Mouse (Mus musculus) brain, adult 10 weeks (tissue): ENCODE measurements around the gene Shisa9. TPM values are rescaled to one million over a fixed set of nuclear protein-coding genes. Genes with fewer than 3 reads are reported as not detected.

Experiments
- polyA plus RNA-seq: library from polyadenylated mRNA; stranded (reverse); fragments of 350-450 nt; fragmentation: Illumina TruSeq; extraction: RNeasy Lipid Tissue Mini Kit (QIAGEN cat#74804); gene quantifications from one replicate; pipeline ENCODE4 v1.2.3, GENCODE M21; 2015; ENCODE audit warnings: low read depth, low replicate concordance

Shisa9 gene
- 36.7 TPM for polyA plus RNA-seq

GRCm38 (mm10) chr16:11983616-11984270 is at the start of gene Shisa9:
Gene Shisa9, plus strand, starts transcription at chr16:11984113.

Other genes starting within 250 kb of the Shisa9 start
- 41.1 TPM for gene Cpped1, start 74.7 kb upstream of the Shisa9 start, polyA plus RNA-seq